Mouse (Mus musculus): Measurements from ENCODE around the gene Camsap3.
A peak's percentile ranks its signal among the peaks of the same experiment; 100 is the strongest.
"Not testable (repeated sequence)": the region's sequence is repeated elsewhere in the genome, so short reads cannot be mapped to it uniquely, and the experiment has no call there.

The Camsap3 gene

DNA sequence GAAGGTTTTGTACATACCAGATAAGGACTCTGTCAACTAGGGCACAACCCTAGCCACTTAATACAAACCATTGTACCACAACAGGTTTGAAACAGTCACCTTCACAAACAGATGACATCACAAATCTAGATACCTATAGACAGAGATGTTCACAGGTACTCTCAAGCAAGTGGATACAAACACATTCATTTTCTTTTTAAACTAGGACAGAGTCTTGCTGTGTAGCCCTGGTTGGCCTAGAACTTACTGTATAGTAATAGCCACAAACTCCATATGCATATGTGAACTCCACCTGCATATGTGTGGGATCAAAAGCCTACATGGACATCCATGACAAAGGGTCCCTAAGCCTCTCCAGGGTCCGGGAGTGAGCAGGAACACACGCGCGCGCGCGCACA is at the start of gene Camsap3:
Gene Camsap3 (plus strand): TSS at position 301 of the 398 bp plus-strand sequence.
- DNase-seq (ENCODE audit: low read depth, low spot score) = no peak

DNA sequence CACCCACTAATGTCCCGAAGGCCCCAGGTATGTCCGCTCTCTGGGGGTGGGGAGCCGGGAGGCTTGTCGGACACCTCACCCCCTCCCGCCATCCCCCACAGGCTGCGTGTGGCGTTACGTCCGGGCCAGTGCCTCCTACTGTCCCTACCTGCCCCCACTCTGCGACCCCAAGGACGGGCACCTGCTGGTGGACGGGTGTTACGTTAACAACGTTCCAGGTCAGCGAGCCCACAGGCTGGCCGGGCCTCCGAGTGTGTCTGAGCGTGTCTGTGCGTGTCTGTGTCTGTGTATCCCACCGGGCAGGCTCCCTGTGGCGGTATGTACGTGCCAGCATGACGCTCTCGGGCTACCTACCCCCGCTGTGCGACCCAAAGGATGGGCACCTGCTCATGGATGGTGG is 49.4 kb upstream of the Camsap3 start:
- DNase-seq (ENCODE audit: low read depth, low spot score) = no peak

DNA sequence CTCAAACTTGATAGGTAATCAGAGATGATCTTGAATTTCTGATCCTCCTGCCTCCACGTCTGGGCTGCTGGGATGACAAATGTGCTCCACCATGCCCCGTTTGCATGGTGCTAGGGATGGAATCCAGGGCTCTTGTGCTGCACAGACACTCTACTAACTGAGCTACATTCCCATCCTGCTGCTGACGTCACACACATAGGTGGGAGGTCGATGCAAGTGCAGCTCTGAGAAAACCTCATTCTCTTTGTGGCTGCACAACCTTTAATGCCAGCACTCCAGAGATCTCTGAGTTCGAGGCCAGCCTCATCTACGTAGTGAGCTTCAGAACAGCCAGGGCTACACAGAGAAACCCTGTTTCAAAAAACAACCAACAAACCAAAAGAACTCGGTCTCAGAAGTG is 47.9 kb upstream of the Camsap3 start:
- DNase-seq (ENCODE audit: low read depth, low spot score) = no peak

DNA sequence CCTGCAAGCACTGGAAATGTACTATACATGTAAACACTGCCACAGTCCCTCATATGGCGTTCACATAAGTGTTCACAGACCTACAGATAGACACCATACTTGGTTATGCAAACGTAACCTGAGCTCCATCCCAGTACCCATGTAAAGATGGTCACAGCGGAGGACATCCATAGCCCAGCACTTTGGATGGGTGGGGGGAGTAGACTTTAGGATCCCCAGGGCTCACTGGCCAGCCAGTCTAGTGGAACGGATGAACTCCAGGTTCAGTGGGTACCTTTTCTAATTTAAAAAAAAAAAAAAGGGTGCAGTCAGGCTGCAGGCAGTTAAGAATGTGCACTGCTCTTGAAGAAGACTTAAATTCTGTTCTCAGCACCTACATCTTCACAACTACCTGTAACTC is 47.0 kb upstream of the Camsap3 start:
- DNase-seq (ENCODE audit: low read depth, low spot score) = no peak

DNA sequence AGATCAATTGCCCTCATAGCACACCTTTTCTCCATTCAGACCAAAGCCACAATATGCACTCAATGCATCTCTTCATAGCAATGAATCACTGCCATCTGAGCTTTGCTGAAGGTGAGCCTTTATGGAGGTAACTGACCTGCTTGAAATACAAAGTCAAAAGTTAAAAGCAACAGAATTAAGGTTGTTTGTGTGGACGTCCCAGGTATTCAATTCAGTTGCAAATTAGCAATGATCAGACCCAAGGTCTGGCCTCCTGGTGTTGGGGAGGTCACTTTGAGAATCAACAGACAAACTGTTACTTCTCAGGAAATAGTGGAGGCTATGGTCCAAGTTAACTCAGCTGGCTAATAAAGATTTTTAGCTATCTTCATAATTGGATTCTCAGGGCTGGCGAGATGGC is 40.6 kb upstream of the Camsap3 start:
- DNase-seq (ENCODE audit: low read depth, low spot score) = no peak

DNA sequence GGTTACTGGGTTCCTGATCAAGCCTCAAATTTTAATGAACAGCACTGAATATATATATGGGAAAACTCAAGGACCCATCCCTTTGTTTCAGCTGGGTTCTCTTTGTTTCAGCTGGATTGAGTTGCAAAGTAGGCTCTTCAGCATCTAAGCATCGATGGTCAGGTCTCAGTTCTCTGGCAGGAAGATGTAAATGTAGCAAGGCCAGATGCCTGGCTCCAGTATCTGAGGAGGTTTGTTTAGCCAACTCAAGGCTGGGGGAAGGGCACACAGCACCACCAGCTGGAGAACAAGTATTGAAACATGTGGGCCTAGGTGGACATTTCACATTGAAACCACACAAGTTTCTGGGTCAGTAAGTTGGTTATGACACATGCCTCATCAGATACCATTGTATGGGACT is 34.9 kb upstream of the Camsap3 start:
- DNase-seq (ENCODE audit: low read depth, low spot score) = no peak

DNA sequence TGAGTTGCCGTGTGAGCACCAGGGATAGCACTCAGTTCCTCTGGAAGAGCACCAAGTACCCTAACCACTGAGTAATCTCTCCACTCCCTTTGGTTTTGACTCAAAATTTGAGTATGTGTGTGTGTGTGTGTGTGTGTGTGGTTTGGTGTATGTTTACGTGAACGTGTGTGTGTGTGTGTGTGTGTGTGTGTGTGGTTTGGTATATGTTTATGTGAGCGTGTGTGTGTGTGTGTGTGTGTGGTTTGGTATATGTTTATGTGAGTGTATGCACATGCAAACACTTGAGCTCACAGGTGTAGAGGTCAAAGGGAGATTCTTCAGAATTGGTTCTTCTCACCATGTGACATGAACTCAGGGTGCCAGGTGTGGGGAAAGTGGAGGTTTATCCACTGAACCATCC is 31.0 kb upstream of the Camsap3 start:
- no peak for DNase-seq (ENCODE audit: low read depth, low spot score)

DNA sequence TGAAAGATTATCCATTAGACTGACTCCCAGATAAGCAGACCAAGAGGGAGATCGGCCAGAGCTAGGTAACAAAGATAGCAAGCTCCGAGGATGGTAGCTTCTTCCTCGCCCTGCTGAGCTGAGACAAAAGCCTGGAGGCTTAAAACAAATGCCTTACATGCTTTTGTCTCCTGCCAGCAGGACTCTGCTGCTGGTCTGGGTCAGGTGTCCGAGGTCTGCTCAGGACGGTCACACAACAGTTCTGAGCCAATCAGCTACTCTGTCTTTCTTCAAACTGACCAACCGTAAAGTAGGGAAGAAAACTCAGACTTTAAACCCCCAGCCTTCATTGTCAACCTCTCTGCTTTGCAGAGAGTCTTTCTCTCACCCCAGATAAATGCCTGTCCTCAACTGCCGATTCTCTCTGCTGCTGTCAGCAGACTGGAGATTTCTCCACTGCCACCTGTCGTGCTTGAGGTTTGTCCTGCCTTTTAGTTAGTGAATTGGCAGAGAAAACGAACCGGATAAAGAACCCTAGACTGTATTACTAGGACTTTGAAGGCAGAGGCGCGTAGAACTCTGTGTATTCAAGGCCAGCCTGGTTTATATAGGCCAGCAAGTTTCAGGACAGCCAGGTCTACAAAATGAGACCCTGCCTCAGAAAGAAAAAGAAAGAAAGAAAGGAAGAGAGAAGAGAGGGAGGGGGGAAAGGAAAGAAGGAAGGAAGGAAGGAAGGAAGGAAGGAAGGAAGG is 19.3 kb upstream of the Camsap3 start, which contains the start of gene C330021F23Rik:
Gene C330021F23Rik (plus strand): TSS at position 350 of the 731 bp plus-strand sequence.
- no peak for DNase-seq (ENCODE audit: low read depth, low spot score)

DNA sequence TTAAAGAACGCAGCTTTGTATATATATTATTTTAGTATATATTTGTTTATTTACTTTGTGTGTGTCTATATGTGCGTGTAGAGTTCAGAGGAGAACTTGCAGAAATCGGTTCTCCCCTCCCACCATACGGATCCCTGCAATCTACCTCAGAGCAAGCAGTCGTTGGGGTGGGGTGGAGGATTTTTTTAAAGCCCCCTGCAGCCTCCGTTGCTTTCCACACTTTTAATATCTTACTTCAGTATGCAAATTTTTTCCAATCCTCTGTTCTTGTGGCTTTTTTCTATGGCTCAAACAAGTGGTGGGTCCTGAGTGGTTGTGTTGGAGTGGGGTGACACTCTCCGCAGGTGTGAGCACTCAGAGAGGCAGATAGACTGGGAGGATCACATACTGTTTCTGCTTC is 18.7 kb upstream of the Camsap3 start:
- DNase-seq (ENCODE audit: low read depth, low spot score) = no peak

DNA sequence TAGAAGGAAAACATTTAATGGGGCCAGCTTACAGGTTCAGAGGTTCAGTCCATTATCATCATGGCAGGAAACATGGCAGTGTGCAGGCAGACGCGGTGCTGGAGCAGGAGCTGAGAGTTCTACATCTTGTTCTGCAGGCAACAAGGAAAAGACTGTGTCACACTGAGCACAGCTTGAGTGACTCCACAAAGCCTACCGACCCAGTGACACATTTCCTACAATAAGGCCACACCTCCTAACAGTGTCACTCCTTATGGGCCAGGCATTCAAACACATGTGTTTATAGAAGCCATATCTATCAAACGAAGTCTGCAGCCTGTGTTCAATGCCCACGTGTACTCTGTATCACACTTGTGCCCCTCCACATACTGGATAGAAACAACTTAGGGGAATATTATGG is 17.3 kb upstream of the Camsap3 start:
- no peak for DNase-seq (ENCODE audit: low read depth, low spot score)

DNA sequence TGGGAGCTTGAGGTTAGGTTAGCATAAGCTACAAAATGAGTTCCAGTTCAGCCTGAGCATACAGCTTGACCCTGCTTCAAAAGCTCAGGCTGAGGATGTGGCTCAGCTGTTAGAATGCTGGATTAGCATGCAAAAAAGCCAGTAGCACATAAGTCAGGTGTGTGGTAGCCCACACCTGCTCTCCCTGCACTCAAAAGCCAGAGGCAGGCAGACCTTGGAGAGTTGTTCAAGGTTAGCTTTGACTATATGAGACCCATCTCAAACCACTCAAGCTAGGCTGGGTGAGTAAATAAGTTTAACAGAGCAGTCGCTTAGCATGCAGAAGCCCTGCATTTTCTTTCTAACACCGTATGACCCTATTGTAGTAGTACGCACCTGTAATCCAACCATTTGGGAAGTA is 12.5 kb upstream of the Camsap3 start:
- DNase-seq (ENCODE audit: low read depth, low spot score) = no peak

DNA sequence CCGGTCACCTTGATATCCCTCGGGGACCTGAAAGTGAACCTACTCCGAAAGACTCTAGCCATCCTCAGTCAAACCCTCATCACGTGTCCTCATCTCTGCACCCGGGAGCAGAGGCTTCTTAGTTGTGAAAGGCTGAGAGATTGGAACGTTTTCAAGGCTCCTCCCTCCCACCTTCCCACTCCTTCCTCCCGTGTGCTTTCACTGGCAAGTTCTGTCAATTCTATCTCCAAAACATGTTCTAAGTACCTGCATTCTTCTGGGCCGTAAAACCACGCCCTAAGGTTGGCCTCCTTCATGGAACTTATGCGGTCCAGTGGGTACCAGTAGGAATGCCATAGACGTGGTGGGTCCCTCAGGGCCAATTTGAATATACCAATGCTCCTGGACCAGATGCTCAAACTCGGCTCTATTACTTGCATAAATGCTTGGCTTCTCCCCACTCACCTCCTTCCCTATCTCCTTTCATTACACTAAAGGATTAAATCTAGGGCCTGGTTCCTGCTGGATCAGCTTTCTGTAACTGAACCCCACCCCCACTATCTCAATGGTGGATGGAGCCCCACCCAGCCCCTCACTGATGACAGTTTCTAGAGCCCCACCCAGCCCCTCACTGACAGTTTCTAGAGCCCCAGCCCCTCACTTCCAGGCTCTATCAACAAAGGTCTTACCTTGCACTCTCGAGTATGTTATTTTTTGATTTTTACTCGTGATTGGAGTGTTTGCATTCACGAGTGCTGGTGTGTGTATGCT is 10.7 kb upstream of the Camsap3 start:
- DNase-seq (ENCODE audit: low read depth, low spot score) = no peak

DNA sequence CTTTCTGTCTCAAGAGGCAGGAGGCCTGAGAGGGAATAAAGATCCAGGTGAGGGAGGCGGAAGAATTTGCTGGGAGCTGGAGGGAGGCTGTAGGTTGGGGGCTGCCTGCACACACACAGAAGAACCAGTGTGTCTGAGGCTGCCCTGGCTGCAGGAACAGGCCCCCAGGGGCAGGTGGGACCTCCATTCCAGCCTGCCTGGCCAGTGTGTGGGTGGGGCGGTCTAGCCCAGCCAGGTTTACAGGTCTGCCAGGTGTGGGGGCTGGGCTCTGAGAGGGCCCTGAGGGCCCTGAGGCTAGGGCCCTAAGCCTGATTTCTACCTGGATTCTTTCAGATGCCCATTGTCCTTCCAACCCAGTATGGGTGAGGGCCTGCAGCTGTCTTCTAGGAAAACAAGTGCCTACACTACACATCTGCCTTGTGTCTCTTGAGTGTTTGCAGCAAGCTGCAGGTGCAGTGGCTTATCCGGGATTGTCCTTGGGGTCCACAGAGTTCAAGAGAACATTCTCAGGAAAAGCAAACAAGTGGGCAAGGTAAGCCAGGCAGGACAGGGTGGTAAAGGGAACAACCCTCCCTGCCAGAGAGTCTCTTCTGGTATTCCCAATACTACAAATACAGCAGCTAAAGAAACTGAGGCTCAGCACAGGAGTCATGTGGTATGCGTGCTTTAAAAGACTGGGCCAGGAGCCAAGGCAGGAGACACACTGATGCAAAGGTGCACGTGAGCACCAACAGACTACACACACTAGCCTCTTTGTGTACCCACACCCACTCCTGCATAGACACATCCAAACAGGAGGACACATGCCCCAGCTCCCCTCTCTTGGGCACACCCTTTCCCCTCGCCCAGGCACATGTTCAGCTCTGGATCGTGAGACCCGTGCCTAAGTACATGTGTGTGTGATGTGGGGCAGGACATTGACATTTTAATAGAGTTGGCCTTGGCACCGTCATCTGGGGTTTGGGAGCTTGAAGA is 7.4 kb upstream of the Camsap3 start:
- no peak for DNase-seq (ENCODE audit: low read depth, low spot score)

DNA sequence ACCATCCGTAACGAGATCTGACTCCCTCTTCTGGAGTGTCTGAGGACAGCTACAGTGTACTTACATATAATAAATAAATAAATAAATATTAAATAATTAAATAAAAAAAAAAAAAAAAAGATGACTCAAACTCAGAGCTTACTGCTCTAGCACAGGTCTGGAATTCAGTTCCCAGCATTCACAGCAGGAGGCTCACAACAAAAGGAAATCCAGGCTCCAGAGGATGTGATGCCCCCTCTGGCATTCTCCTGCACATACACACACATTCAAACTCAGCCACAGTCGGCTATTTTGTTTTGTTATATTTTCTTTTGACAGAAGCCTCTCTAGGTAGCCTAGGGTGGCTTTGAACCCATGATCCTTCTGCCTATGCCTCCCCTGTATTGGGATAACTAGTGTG is 5.1 kb upstream of the Camsap3 start:
- not testable (repeated sequence) for DNase-seq (ENCODE audit: low read depth, low spot score)

DNA sequence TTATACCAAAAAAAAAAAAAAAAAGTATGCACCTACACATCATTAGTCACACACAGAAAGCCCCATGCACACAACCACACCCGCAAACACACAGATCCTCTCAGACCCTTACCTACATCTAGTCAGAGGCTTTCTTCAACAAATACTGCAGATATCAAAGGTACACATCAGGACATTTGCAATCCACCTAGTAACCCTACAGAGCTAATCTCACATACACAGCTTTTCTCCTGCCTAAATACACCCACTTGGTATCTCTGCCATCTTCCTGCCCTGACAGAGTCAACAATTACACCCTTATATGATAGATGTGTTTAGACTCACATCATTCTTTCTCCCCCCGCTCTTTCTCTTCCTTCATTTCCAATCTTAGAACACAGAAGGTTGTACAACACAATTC is 641 bp upstream of the Camsap3 start:
- DNase-seq (ENCODE audit: low read depth, low spot score) = no peak

DNA sequence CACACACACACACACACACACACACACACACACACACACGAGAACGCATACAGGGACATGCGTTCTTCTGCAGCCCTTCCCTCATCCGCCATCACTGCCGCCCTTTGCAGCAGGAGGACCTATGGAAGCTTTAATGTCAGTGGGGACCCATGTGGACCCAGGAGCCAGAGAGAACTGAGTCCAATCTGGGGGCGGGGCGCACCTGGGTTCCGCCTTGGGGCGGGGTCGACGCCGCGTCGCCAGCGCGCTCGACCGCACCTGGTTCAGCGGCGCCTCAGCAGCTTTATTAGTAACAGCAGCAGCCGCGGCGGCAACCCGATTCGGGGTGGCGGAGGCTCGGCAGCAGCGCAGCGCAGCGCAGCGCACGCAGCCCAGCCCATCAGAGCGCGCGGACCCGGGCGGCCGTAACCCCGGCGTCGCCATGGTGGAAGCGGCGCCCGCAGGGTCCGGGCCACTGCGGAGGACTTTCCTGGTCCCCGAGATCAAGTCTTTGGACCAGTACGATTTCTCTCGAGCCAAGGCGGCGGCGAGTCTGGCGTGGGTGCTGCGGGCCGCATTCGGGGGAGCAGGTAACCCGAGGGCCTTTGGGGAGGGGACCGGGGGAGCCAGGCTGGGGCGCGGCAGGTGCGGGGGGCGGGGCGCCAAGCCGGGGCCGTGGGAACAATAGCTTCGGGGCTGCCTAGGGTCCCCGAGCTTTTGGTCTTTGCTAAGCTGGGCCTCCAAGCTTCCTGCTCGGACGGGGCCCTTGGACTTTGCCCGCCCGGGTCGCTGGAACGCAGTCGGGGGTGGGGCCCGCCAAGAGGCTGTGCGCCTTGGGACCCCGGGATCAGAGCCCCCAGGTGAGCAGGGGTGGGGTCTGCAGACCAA is 531 bp downstream of the Camsap3 start:
- peak; percentile 42 for DNase-seq (ENCODE audit: low read depth, low spot score)

DNA sequence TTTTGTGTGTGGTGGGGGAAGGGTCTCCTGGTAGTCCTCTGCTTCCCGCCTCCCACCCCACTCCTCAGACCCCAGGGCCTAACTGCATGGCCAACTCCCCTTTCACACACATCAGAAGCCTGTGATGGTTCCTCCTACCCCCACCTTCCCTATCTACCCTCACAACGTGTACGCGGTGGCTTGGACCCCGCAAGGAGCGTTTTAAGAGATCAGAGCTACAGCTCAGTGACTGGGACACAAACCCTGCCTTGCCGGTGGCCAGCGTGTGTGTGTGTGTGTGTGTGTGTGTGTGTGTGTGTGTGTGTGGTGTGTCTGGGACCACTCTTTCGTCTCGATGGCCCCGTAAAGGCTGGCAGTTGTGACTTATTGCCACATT is 1.2 kb downstream of the Camsap3 start:
- DNase-seq (ENCODE audit: low read depth, low spot score) = no peak

DNA sequence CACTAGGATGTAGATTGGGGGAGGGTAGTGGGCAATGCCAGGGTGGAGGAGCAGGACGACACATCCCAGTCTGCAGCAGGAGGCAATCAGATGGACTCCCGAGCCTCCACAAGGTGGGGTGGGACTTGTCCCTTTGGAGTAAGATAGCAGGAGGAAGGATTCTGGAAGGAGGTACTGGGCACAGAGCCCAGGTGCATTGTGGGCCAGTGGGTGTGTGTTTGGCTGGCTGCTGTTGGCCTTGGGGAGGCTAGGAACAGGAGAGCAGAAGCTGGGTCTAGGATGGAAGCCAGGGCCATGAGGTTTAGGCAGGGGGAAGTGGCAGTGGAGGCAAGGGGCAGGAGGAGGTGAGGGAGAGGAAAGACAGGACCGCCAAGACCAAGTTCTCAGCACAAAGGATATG is 6.4 kb downstream of the Camsap3 start:
- DNase-seq (ENCODE audit: low read depth, low spot score) = no peak

DNA sequence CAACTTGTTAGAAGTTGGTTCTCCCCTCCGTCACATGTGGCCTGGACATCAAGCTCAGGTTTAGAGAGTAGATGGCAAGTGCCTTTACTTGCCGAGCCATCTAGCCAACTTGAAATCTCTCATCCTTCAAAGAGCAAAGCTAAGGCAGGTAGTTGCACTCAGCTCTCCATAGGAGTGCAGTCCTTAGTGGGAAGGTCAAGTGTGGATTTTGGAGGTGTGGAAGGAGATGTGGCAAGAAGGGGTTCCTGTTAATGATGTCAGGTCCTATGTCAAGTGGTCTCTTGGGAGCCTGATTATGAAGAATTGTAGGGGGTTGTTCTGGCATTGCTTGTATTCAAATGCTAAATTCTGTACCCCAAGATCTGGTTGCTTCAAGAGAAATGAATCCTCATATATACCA is 7.4 kb downstream of the Camsap3 start:
- DNase-seq (ENCODE audit: low read depth, low spot score) = no peak

DNA sequence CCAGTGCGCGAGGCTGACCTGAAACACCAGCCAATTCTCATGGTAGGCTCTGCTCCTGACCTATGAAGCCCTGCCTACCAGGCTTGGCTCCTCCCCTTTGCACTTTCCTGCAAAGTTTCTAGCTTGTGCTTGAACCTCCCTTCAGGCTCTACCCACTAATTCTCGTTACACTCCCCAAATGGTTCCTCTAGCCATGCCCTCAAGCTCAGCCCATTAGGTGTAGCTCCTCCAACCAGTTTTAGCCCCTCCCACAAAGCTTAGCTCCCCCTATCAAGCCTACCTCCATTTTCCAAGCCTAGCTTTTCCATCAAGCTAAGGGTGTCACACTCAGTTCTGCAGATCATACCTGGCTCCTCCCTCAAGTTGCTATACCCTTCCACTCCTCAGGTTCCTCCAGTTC is 11.0 kb downstream of the Camsap3 start:
- DNase-seq (ENCODE audit: low read depth, low spot score) = no peak

DNA sequence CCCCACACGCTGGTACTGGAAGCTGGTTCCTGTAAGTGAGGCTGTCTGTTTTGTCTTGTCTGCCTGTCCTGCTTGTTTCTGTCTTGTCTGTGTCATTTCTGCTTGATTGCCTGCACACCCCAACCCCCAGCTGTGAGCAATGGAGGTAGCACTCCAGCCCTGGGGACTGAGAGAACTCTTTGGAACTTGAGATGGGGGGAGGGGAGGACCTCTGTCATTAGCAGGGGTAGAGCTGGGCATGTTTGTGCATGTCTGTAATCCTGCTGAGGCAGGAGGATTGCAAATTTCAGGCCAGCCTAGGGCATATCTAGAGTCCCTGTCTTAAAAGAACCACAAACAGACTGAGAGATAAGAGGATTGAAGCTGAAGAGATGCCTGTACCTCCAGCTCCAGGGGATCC is 12.1 kb downstream of the Camsap3 start:
- no peak for DNase-seq (ENCODE audit: low read depth, low spot score)

All from brain, embryonic 18.5 days (tissue).